Mouse (Mus musculus) liver, embryonic 14.5 days (tissue): ENCODE measurements around the gene Pwwp2b. TPM values are rescaled to one million over a fixed set of nuclear protein-coding genes. Genes with fewer than 3 reads are reported as not detected.

Experiments used
- ATAC-seq: fragments of 200-750 bp; cut with Nextera tagmentation; 2 replicates; pipeline ENCODE4 v1.8.0; 2017; ENCODE audit warnings: moderate number of reproducible peaks, mild to moderate bottlenecking, moderate library complexity; ENCODE audit not compliant: insufficient read depth
- DNase-seq, 3 experiments: peaks; one replicate each; pipeline ENCODE4 v3.0.0-alpha.2; 2012 to 2013; ENCODE audit warnings: low read depth in 3 of 3, low spot score in 3 of 3
- H3K27ac ChIP-seq: fragments of 300-500 bp; sonication (generic); 2 replicates; pipeline ENCODE4 v1.5.1; 2014; ENCODE audit warnings: moderate library complexity, mild to moderate bottlenecking, control low read depth, inconsistent platforms
- H3K27me3 ChIP-seq: fragments of 300-500 bp; sonication (generic); 2 replicates; pipeline ENCODE4 v1.6.1; 2014; ENCODE audit warnings: mild to moderate bottlenecking, low read length, moderate library complexity; ENCODE audit not compliant: control insufficient read depth, insufficient read depth
- H3K36me3 ChIP-seq: fragments of 300-500 bp; sonication (generic); replicated peaks from 2 replicates; pipeline ENCODE4 v1.6.1; 2014; ENCODE audit warnings: low read depth; ENCODE audit not compliant: control insufficient read depth, insufficient read depth
- H3K4me1 ChIP-seq, 2 experiments: fragments of 200-500 bp in 1 of 2; fragments of 300-500 bp in 1 of 2; sonication (generic) in 1 of 2; replicated peaks; 2 replicates each; pipeline ENCODE4 v1.6.1; 2012 to 2014; ENCODE audit warnings: antibody characterized with exemption in 1 of 2, inconsistent platforms in 1 of 2, low read length in 1 of 2; ENCODE audit not compliant: control insufficient read depth in 2 of 2, insufficient read depth in 2 of 2
- H3K4me2 ChIP-seq: fragments of 300-500 bp; sonication (generic); 2 replicates; pipeline ENCODE4 v1.6.1; 2014; ENCODE audit warnings: low read depth, mild to moderate bottlenecking, control low read depth, moderate library complexity
- H3K4me3 ChIP-seq, 2 experiments: fragments of 200-500 bp in 1 of 2; fragments of 300-500 bp in 1 of 2; sonication (generic) in 1 of 2; 2 replicates each; pipeline ENCODE4 v1.5.1; 2012 to 2014; ENCODE audit warnings: low read depth in 2 of 2, low read length in 2 of 2, mild to moderate bottlenecking in 2 of 2, control low read depth in 1 of 2, inconsistent platforms in 1 of 2, moderate library complexity in 1 of 2; ENCODE audit not compliant: insufficient read depth in 1 of 2
- H3K9ac ChIP-seq: fragments of 300-500 bp; sonication (generic); replicated peaks from 2 replicates; pipeline ENCODE4 v1.6.1; 2014; ENCODE audit warnings: mild to moderate bottlenecking, control low read depth, moderate library complexity
- H3K9me3 ChIP-seq: fragments of 300-500 bp; sonication (generic); 2 replicates; pipeline ENCODE4 v1.6.1; 2016; ENCODE audit warnings: low read length, mixed read lengths; ENCODE audit not compliant: control insufficient read depth
- CTCF ChIP-seq: IDR thresholded peaks from 2 replicates; pipeline ENCODE4 v1.5.1; 2016; ENCODE audit warnings: antibody characterized with exemption, low read depth, control low read depth
- EP300 ChIP-seq: IDR thresholded peaks from 2 replicates; pipeline ENCODE4 v1.6.1; 2016; ENCODE audit warnings: antibody characterized with exemption, low read depth
- WGBS: fragments of 180-500 bp; shearing (Covaris S2); extraction: QIAGEN DNeasy Blood & Tissue Kit; methylation state at CpG from one replicate; pipeline ENCODE4 v1.1.7; 2014; ENCODE audit not compliant: insufficient replicate concordance; 5-methylcytosine and 5-hydroxymethylcytosine counted together
- polyA plus RNA-seq, 2 experiments: library from polyadenylated mRNA; depleted of rRNA in 1 of 2; stranded (reverse) in 1 of 2; unstranded in 1 of 2; fragments of >200 nt; fragmentation: Nextera tagmentation in 1 of 2; extraction: Ambion mirVana in 1 of 2; gene quantifications; 2 replicates each; pipeline versions ENCODE4 v1.2.1 to v1.2.3; 2012 to 2014

The Pwwp2b gene
- polyA plus RNA-seq, 2 experiments = 1.0 to 1.3 TPM

GRCm38 (mm10) chr7:139211761-139212160, 36.5 kb upstream of the Pwwp2b start:
- Histone ChIP-seq H3K9ac (no peak overlapping the region), H3K27me3 (no peaks in the 10 kb centered on the region), H3K27ac (no peak overlapping the region), H3K9me3 (no peaks in the 10 kb centered on the region), H3K4me2 (no peak overlapping the region), H3K4me1 (peaks cover 0 to 8% of the 10 kb centered on the region in 2 experiments; a peak in 2 of 4 replicates), H3K36me3 (no peaks in the 10 kb centered on the region), H3K4me3 (no peak overlapping the region)
- ATAC-seq (no peak), DNase-seq (no peak)
- no peak for TF ChIP-seq CTCF
- no peak for TF ChIP-seq EP300
- WGBS = 79% methylated on average over 6 of the region's 6 CpGs

GRCm38 (mm10) chr7:139212754-139213745, 35.2 kb upstream of the Pwwp2b start, which contains the start of the genes Lrrc27 and Stk32c:
Gene Lrrc27, plus strand, starts transcription at chr7:139212988.
Gene Stk32c, minus strand, starts transcription at chr7:139213307.
- H3K4me1 ChIP-seq = peaks cover 0 to 8% of the 10 kb centered on the region in 2 experiments; a peak in 2 of 4 replicates
- no peak for TF ChIP-seq EP300
- TF ChIP-seq CTCF = 0 out of 2 replicates have a peak, but pooled peaks have one; percentile 18
- no peaks in the 10 kb centered on the region for H3K27me3 ChIP-seq
- DNase-seq = peak; percentile 89 to 93 (median 89)
- no peaks in the 10 kb centered on the region for H3K9me3 ChIP-seq
- H3K4me3 ChIP-seq = peak within 1 kb of the TSS; percentile 57 to 67
- H3K9ac ChIP-seq = peak within 1 kb of the TSS; percentile 39
- H3K27ac ChIP-seq = no peak within 1 kb of the TSS
- ATAC-seq = peak; percentile 96
- 2% methylated on average over 53 of the region's 53 CpGs for WGBS
- H3K36me3 ChIP-seq = no peaks in the 10 kb centered on the region
- peak within 1 kb of the TSS; percentile 80 for H3K4me2 ChIP-seq

GRCm38 (mm10) chr7:139213751-139214150, 34.5 kb upstream of the Pwwp2b start:
- no peaks in the 10 kb centered on the region for H3K36me3 ChIP-seq
- ATAC-seq (no peak), DNase-seq (no peak)
- H3K9ac ChIP-seq = no peak overlapping the region
- no peak overlapping the region for H3K27ac ChIP-seq
- H3K4me2 ChIP-seq = peak overlapping the region; percentile 80
- peak overlapping the region in 1 of 2 experiments; percentile 57; a peak in 2 of 4 replicates for H3K4me3 ChIP-seq
- H3K4me1 ChIP-seq = peaks cover 0 to 5% of the 10 kb centered on the region in 2 experiments; a peak in 2 of 4 replicates
- 69% methylated on average over 3 of the region's 3 CpGs for WGBS
- H3K9me3 ChIP-seq = no peaks in the 10 kb centered on the region
- no peaks in the 10 kb centered on the region for H3K27me3 ChIP-seq
- TF ChIP-seq CTCF (no peak), EP300 (no peak)

GRCm38 (mm10) chr7:139214160-139214559, 34.1 kb upstream of the Pwwp2b start:
- ATAC-seq = no peak
- no peak overlapping the region for H3K9ac ChIP-seq

More at GRCm38 (mm10) chr7:139214160-139214559, 34.1 kb upstream of the Pwwp2b start:
- Histone ChIP-seq H3K4me3 (no peak overlapping the region), H3K36me3 (no peaks in the 10 kb centered on the region), H3K4me2 (no peak overlapping the region), H3K27ac (no peak overlapping the region), H3K27me3 (no peaks in the 10 kb centered on the region), H3K4me1 (peaks cover 0 to 5% of the 10 kb centered on the region in 2 experiments; a peak in 2 of 4 replicates), H3K9me3 (no peaks in the 10 kb centered on the region)
- WGBS = 53% methylated on average over 3 of the region's 3 CpGs
- DNase-seq = no peak
- TF ChIP-seq EP300 (no peak), CTCF (no peak)
